Mouse (Mus musculus) lung, adult 2 months (tissue): ENCODE measurements around the gene 1700008O03Rik.

Experiments
- CTCF ChIP-seq: fragments of 200-500 bp; IDR thresholded peaks from 2 replicates; pipeline ENCODE4 v1.5.1; 2011; ENCODE audit warnings: mild to moderate bottlenecking, low read length, control low read depth; ENCODE audit not compliant: insufficient read depth
- POLR2A ChIP-seq: fragments of 200-500 bp; IDR thresholded peaks from 2 replicates; pipeline ENCODE4 v1.6.1; 2011; ENCODE audit warnings: low read depth, mild to moderate bottlenecking, control low read depth, low read length, borderline replicate concordance; ENCODE audit errors: extremely low read depth

- TF ChIP-seq POLR2A (no peak), CTCF (no peak)
These were observed 31.8 kb downstream of the 1700008O03Rik start for GRCm38 (mm10) chr7:44353601-44354340.
